Mouse (Mus musculus): Measurements from ENCODE around the gene Mast3.
A peak's percentile ranks its signal among the peaks of the same experiment; 100 is the strongest.

GRCm38 (mm10) chr8:70841147-70842072, 36.6 kb upstream of the Mast3 start:
- TF ChIP-seq CTCF (IDR thresholded peaks at IDR 0.05; ENCODE audit: extremely low read depth, insufficient read depth, insufficient read length, insufficient replicate concordance), result peak; percentile 88; the same call in 1 of the 2 replicates
- no peak for TF ChIP-seq POLR2A (IDR thresholded peaks at IDR 0.05; ENCODE audit: low read depth, low read length)

All from spleen, adult 2 months (tissue).